Mouse (Mus musculus) monocyte, adult 2 months (primary cell): ENCODE results near the gene Whrn.

ENCODE experiments used
- DNase-seq, 2 experiments: peaks; one replicate each; pipeline ENCODE4 v3.0.0; 2022; ENCODE audit warnings: low spot score in 2 of 2, low read depth in 1 of 2

Gene Whrn

GRCm38 (mm10) chr4:63385253-63385652 is 110.5 kb downstream of the Whrn start:
- no peak for DNase-seq

GRCm38 (mm10) chr4:63384262-63384661 is 111.5 kb downstream of the Whrn start:
- DNase-seq: no peak

GRCm38 (mm10) chr4:63383474-63383873 is 112.3 kb downstream of the Whrn start:
- DNase-seq: no peak

- no peak for DNase-seq
These were observed 113.0 kb downstream of the Whrn start for GRCm38 (mm10) chr4:63382676-63383369.

DNA sequence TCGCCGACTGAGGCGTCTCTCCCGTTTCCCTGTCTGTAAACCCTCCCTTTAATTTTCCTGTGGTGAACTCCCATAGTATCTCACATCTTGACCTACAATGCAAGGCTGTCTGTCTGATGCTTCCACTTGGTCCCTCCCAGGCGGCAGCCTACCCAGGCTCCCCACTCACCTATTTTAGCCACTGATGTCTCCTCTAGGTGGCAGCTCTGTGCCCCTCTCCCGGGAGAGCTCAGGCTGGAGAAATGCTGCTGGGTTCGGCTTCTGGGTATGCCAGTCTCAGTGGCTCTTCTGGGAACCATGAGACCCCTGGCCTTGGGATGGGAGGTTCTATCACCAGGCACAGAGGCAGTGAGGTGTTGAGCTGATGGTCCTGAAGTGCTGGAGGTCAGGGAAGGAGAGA is 118.3 kb downstream of the Whrn start:
- no peak for DNase-seq

GRCm38 (mm10) chr4:63375367-63375766 is 120.4 kb downstream of the Whrn start:
- no peak for DNase-seq

DNA sequence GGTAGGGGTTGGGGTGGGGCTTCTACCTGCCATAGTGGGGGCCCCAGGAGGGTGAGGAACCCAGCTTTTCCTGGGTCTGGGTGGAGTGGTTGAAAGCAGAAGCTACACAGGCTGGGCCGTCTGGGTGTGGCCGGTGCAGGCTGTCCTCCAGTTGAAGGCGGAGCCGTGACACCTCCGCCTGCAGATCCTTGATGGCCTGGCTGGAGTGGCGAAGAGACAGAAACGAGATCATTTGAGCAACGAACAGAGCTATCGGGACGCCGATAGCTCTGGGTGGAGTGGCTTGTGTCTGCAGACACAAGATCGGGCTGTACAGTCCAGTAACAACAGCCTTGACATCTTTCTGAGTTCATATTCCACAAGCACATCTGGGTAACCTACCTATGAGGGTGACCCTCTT is 121.5 kb downstream of the Whrn start:
- peak in 1 of 2 experiments; percentile 30 for DNase-seq

DNA sequence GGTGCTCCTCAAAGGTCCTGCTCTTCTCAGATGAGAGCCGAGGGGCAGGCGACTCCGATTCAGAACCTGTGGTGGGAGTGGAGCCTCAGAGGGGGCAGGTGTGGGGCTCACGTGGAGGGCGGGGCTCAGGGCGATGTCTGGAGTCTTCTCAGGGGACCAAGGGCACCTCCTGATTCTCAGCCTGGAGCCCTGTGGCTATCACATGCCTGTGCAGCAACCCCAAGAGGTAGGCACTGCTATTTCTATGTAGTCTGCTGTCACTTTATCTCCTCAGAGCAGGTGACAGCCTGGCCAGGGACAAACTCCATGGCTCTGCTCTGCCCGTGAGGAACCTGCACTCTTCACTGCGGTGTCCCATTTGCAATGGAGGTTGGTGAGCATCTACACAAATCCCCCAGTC is 122.4 kb downstream of the Whrn start:
- DNase-seq: no peak

GRCm38 (mm10) chr4:63371890-63372289 is 123.9 kb downstream of the Whrn start:
- no peak for DNase-seq

DNA sequence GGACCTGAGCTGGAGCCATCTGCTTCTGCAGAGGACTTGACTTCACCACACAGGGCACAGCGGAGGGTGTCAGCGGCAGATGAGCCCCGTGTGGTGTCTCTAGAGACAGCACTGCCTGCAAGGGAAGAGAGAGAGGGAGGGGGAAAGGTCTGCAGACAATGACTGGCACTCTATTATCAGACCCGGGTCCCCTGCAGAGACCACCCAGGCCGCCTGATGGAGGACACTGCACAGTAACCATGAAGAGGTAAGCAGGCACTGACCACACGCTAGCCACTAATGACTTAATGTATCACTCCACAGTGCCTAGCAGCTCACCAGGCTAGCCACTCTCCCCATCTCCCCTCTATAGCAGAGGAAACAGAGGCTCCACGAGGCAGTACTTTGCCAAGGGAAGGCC is 124.9 kb downstream of the Whrn start:
- no peak for DNase-seq

GRCm38 (mm10) chr4:63368577-63368976 is 127.2 kb downstream of the Whrn start:
- DNase-seq: peak in 1 of 2 experiments; percentile 79
